Mouse (Mus musculus) G1E-ER4 (cell line): ENCODE measurements around the gene Grik2. TPM values are rescaled to one million over a fixed set of nuclear protein-coding genes. Genes with fewer than 3 reads are reported as not detected.

Experiments used
- GATA1 ChIP-seq: IDR thresholded peaks from one replicate; pipeline ENCODE4 v1.8.0; 2012; ENCODE audit warnings: low read length, inconsistent platforms
- polyA plus RNA-seq: library from polyadenylated mRNA; stranded (reverse); fragments of >175 nt; gene quantifications from 2 replicates; pipeline ENCODE4 v1.2.3, GENCODE M21; 2012

Gene Grik2
- polyA plus RNA-seq, result not detected in 2 replicates

DNA sequence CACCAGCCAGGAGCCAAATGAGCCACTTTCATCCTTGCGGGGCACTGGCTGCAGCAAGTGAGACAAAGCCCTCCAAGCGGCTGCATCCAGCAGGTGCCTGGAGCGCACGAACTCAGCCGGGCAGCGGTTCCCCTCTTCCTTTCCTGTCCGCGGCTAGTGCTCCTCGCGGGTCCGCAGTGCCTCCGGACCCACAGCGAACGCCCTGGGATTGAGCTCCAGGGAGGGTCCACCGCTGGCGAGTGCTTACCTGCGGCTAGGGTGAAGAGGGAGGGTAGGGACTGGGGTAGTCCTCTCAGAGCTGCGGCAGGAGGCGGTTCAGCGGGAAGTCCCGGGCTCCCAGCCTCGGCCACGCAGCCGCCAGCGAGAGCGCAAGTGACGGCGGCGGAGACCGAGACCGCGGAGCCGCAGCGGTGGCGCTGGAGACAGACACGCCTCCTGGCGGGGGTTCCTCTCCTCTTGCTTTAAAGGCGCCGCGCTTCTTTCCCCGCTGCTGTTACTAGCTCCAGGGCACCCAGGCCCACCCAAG, at the start of gene Grik2:
Gene Grik2, minus strand, starts transcription at position 386 of the 526 bp plus-strand sequence.
- no peak for TF ChIP-seq GATA1

DNA sequence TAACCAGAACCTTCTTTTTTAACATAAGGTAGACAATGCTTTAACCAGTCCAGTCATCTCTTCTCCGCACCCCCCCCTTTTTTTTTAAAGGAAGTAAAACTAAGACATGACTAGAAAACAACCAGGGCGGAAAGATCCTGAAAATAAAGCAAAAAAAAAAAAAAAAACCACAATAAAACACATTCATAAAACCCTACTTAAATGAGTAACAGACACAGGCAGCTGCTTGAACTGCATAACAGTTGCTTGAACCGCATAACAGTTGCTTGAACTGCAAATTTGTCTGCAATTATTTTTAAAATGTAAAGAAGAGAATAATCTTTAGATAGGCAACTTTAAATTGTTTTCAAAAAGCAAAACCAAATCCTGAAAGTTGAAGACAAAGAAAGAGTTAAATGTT, 45.8 kb upstream of the Grik2 start:
- TF ChIP-seq GATA1, result no peak

- TF ChIP-seq GATA1, result no peak
These were observed 18.7 kb upstream of the Grik2 start for GRCm38 (mm10) chr10:49807276-49807675.

GRCm38 (mm10) chr10:49801001-49801400, 12.4 kb upstream of the Grik2 start:
- no peak for TF ChIP-seq GATA1

DNA sequence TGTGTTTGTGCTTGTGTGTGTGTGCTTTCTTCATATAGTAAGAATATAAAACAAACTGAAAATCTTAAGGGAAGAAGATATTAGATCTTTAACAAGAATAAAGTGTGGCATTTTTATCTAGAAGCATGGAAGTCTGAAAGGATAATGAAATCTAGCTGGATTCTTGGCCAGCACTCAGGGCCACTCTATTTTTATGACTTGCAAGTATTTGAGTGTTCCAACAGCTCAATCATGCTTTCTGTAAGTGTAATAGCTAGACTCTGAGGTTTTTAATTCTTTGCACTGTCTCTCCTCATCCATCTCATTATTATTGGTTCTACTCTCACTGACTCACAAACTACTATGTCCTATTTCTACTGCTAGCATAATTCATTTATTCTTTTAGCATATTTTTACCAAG, 5.6 kb upstream of the Grik2 start:
- no peak for TF ChIP-seq GATA1

GRCm38 (mm10) chr10:49790326-49790725, 1.8 kb upstream of the Grik2 start:
- no peak for TF ChIP-seq GATA1

DNA sequence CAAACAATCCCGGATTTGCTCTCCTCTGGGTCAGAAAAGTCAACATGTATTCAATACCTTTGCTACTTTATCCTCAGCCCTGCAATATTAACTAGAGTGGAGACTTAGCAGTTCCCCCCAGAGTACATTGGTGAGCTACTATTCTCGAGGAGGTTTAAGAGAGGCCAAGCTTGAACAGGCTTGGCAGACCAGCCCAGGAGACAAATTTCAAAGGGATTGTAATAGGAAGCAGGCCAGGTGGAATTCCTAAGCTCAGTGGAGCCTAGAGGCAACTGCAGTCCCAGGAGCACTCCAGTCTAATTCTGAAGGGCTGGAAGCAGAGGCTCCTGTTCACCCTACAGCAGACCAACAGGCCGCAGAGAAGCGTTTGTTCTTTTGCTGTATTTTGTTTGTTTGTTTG, 1.1 kb upstream of the Grik2 start:
- no peak for TF ChIP-seq GATA1

- no peak for TF ChIP-seq GATA1
These were observed 348 bp upstream of the Grik2 start for GRCm38 (mm10) chr10:49788914-49789313.

DNA sequence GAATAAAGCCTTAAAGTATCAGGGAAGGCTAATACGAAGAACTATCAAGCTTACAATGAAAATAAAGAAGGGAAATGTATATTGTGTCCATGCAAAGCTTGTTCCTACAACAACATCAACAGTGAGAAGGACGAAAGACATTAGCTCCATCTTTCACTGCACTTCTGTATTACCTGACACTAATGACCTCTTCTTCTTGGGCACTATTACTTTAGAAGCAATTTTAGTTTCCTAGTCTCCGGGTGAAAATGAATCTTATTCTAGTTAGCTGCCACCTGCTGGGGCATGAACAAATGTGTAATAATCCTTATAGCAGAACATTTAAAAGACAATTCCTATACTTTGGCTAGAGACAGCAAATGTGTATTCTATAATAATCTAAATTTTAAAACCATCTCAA, 1.9 kb downstream of the Grik2 start:
- TF ChIP-seq GATA1, result no peak

DNA sequence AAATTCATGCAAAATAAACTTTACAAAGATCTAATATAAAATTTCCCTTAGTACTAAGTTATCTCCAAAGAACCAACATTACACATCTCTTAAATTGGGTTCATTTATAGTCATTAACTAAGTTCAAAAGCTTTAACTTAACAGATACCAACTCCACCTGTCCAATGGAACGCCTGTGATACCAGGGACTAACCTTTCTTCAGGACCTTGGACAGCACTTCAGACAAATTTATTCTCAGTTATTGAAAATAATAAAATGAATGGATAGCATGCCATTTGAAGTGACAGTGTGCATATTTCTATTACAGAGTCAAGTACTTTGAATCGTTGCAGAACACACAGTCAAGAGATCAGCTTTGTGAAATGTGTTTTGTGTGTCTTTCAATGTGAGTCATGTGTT, 3.1 kb downstream of the Grik2 start:
- TF ChIP-seq GATA1, result no peak

DNA sequence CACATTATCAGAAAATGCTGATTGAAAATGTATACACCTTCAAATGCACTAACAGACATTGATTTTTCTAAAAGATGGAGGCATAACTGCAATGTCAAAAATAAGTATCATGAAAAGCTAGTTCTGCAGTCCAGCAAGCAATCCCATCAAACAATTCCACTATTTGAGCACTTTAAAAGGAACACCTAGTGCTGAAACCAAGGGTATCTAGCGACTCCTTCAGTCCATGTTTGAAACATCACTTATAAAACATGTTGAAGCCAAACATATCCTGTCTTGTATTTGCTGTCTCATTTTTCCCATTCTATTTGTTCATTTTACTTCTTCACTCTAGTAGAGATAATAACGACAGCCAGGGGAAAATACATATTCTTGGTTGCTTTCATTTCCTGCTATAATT, 3.7 kb downstream of the Grik2 start:
- TF ChIP-seq GATA1, result no peak

DNA sequence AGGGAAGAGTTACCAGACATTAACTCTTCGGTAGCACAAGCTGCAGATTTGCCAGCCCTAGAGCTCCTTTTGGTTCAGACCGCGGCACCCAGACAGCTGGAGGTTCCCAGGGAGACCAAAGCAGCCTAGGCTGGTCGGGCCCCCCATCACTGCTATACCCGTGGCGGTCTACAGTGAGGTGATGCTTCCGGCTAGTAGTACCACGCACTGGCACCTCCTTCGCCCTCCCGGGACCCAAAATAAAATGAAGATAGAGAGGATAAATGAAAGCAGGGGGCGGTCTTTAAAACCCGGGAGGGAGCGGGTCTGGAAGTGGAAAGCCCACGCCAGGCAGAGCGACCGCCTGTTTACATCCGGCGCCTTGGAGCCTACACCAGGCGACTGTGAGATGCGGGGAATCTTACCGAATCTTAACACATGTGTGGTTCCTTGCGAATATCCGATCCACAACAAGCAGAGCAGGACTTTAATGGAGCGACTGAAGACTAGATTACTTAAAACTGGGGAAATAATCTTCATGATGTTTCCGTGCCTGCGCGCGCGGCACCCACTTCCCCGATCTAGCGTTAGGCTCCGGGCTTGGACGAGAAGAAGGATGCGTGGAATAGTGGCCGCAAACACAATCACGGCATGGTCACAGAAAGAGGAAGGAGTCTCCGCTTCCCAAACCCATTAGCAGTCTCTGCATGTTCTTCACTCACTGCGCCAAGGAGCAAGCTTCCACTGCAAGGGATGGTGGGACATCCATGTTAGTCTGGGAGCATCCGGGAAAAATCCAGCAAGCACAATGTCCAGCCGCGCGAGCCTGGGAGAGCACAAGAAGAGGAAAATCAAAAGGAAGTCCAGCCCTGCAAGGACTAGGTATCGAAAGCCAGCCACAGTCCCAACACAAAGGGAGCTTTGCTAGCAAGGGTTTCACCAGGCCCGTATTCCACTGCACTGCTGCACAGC, 5.5 kb downstream of the Grik2 start:
- TF ChIP-seq GATA1, result no peak

DNA sequence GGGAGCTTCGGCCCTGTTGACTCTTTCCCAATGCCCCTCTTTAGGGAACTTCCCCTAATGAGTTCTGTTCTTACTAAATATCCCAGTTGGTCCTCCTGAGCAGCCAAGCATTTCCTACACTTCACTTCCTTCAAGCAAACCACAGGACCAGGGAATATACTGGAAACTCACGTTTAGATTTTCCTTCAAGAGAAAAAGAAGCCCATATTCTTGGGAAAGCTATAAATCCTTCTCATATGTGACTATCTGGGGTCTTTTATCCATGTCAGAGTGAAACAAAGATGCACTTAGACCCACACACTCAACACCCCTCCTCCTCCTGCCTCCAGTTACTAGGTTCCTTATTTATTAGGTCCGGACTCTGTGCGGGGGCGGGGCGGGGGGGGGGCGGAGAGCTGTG, 6.5 kb downstream of the Grik2 start:
- no peak for TF ChIP-seq GATA1

- no peak for TF ChIP-seq GATA1
These were observed 8.1 kb downstream of the Grik2 start for GRCm38 (mm10) chr10:49780430-49780829.

GRCm38 (mm10) chr10:49768897-49769296, 19.7 kb downstream of the Grik2 start:
- no peak for TF ChIP-seq GATA1

- no peak for TF ChIP-seq GATA1
These were observed 21.0 kb downstream of the Grik2 start for GRCm38 (mm10) chr10:49767556-49767955.

DNA sequence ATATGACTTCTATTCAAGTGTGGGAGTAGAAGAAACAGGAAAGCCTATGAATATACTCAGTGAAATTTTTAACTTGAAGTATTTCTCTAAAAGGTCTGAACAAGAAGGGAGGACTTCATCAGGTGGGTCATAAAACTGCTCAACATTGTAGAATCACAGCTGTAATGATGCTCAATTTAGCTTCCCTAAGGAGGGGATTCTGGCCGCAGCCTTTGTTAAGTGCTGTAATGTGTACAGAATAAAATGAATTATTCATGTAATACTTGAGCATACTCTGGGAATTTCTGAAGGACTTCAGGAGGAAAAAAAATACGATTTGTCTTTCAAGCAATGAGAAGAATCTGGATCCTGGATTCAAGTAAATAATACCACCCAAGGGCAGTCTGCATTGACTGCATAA, 26.0 kb downstream of the Grik2 start:
- TF ChIP-seq GATA1, result no peak
